Mouse (Mus musculus): Measurements from ENCODE around the gene Pla2g3.
A peak's percentile ranks its signal among the peaks of the same experiment; 100 is the strongest.

DNA sequence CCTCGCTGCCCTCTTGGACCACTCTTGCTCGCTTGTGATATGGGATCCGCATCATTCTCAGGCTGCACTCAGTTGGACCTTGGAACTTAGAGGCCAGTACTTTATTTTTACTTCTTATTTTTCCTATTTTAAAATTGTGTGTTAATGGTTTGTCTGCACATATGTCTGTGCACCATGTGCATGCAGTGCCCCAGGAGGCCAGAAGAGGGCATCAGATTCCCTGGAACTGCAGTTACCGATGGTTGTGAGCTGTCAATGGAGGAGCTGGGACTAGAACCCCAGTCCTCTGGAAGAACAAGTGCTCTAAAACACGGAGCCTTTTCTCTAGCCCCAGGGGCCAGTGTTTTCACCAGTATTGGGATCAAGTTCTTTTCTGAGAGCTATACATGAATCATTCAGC lies 56.3 kb downstream of the Pla2g3 start:
- TF ChIP-seq CHD2 (IDR thresholded peaks at IDR 0.05; ENCODE audit: low read depth, low read length), result no peak
- no peak for TF ChIP-seq HCFC1 (IDR thresholded peaks at IDR 0.05; ENCODE audit: borderline replicate concordance, insufficient read depth, low read length)
- no peak for TF ChIP-seq MAFK (IDR thresholded peaks at IDR 0.05; ENCODE audit: insufficient read depth, low read depth, low read length)
- 0 out of 2 replicates have a peak, but pooled peaks have one; percentile 26 for TF ChIP-seq ZC3H11A (IDR thresholded peaks at IDR 0.05; ENCODE audit: borderline replicate concordance, low read depth, low read length)
- TF ChIP-seq ZNF384 (IDR thresholded peaks at IDR 0.05; ENCODE audit: low read depth, low read length), result no peak

All from ES-E14 (cell line).